8 mouse cellular contexts compared by ENCODE assay signal in genomic region chr12:82497866-82498631, GRCm38 (mm10).
A peak's percentile ranks its signal among the peaks of the same experiment; 100 is the strongest.
DNase-seq lines count a peak whose midpoint lies in the region; ATAC-seq and TF ChIP-seq lines count a peak whose summit lies in the region.

No protein-coding gene starts in this region.

- H3K27me3 ChIP-seq in midbrain, embryonic 15.5 days (replicated peaks) = no peaks in the 10 kb centered on the region

- ATAC-seq in midbrain, embryonic 15.5 days (replicated peaks) = peak; percentile 88

- peak; percentile 80 for TF ChIP-seq CTCF in cortical plate, adult 2 months (IDR thresholded peaks at IDR 0.05; ENCODE audit: extremely low read depth, insufficient read depth, low read length)

- 18% methylated on average over 11 of the region's 11 CpGs for WGBS in midbrain, embryonic 15.5 days

- intact Hi-C loops in left cerebral cortex, postnatal 10 days (cut with DNase I) = loop anchor here (2.0 to 5.0 kb wide), 2 partner anchors 449 to 519 kb away; no protein-coding TSS in a partner anchor

- no peaks in the 10 kb centered on the region for H3K36me3 ChIP-seq in midbrain, embryonic 15.5 days (replicated peaks)

- H3K4me1 ChIP-seq in cortical plate, adult 2 months (ENCODE audit: control insufficient read depth, insufficient read depth, low read length) = no peaks in the 10 kb centered on the region
- H3K4me1 ChIP-seq in midbrain, embryonic 15.5 days = peaks cover 6% of the 10 kb centered on the region

- DNase-seq in adrenal gland, adult (ENCODE audit: inconsistent age in 2 of 2, low spot score in 1 of 2) = peak; percentile 20 to 67
- no peak for DNase-seq in adrenal gland, adult 8-10 months
- DNase-seq in gastrocnemius, postnatal 10 days = peak; percentile 29
- DNase-seq in hindlimb bud, embryonic 11.5 days (ENCODE audit: extremely low spot score, low read depth, low spot score) = peak; percentile 26
- peak; percentile 68 for DNase-seq in left cerebral cortex, postnatal 10 days (ENCODE audit: extremely low spot score in 1 of 2, low spot score in 2 of 2)
- DNase-seq in spleen, postnatal 4 days (ENCODE audit: low spot score in 2 of 2) = no peak

- peak overlapping the region; percentile 28 for H3K4me3 ChIP-seq in cortical plate, adult 2 months (ENCODE audit: insufficient read depth, low read length)
- peak overlapping the region; percentile 29 for H3K4me3 ChIP-seq in midbrain, embryonic 15.5 days

- H3K4me2 ChIP-seq in midbrain, embryonic 15.5 days = peak overlapping the region; percentile 54

- no peak for TF ChIP-seq POLR2A in cortical plate, adult 2 months (IDR thresholded peaks at IDR 0.05; ENCODE audit: extremely low read depth, insufficient read depth, low read length)

- no peaks in the 10 kb centered on the region for H3K9me3 ChIP-seq in midbrain, embryonic 15.5 days

- no peak overlapping the region for H3K27ac ChIP-seq in cortical plate, adult 2 months (ENCODE audit: insufficient read depth, low read length)
- H3K27ac ChIP-seq in midbrain, embryonic 15.5 days = no peak overlapping the region

- H3K9ac ChIP-seq in midbrain, embryonic 15.5 days = peak overlapping the region; percentile 23; the same call in 1 of the 2 replicates

Comparison
In these comparisons a context has a peak if more than half of its experiments do, and no peak if none do; other contexts are left out.
1. DNase-seq: peak in adrenal gland, adult (2 of 2), gastrocnemius, postnatal 10 days (single experiment), hindlimb bud, embryonic 11.5 days (single experiment) and left cerebral cortex, postnatal 10 days (2 of 2); none in adrenal gland, adult 8-10 months (single experiment) and spleen, postnatal 4 days (0 of 2).